Mouse (Mus musculus) heart, postnatal 14 days (tissue): ENCODE measurements around the gene Helz. TPM values are rescaled to one million over a fixed set of nuclear protein-coding genes. Genes with fewer than 3 reads are reported as not detected.

Experiments used
- DNase-seq, 2 experiments: peaks; one replicate each; pipeline ENCODE4 v3.0.0; 2021 to 2022
- intact Hi-C: fragments of 180-260 bp; cut with DNase I; formaldehyde crosslinking; loops from one replicate; pipeline ENCODE4 v1.15.1; 2025
- total RNA-seq, 2 experiments: library from RNA; stranded (reverse); gene quantifications; 2 replicates each; pipeline ENCODE4 v1.2.3; 2021

Gene Helz
- total RNA-seq, 2 experiments from 2014 or later = 28.6 to 29.6 TPM

- DNase-seq = no peak
- intact Hi-C loops = no loop called here
These were observed 44.8 kb downstream of the Helz start for GRCm38 (mm10) chr11:107592575-107592974.

GRCm38 (mm10) chr11:107597381-107597780, 49.7 kb downstream of the Helz start:
- intact Hi-C loops = no loop called here
- no peak for DNase-seq

- intact Hi-C loops = no loop called here
These were observed 58.0 kb downstream of the Helz start for GRCm38 (mm10) chr11:107605694-107606093.

GRCm38 (mm10) chr11:107613906-107614305, 66.2 kb downstream of the Helz start:
- intact Hi-C loops = no loop called here
- DNase-seq = no peak

More at GRCm38 (mm10) chr11:107605694-107606093, 58.0 kb downstream of the Helz start:
- DNase-seq = no peak

- no peak for DNase-seq
- intact Hi-C loops = no loop called here
These were observed 68.0 kb downstream of the Helz start for GRCm38 (mm10) chr11:107615696-107616095.

GRCm38 (mm10) chr11:107617976-107618375, 70.2 kb downstream of the Helz start:
- no peak for DNase-seq
- intact Hi-C loops = no loop called here

- intact Hi-C loops = no loop called here
- DNase-seq = no peak
These were observed 76.9 kb downstream of the Helz start for GRCm38 (mm10) chr11:107624661-107625060.

GRCm38 (mm10) chr11:107625746-107626145, 78.0 kb downstream of the Helz start:
- no peak for DNase-seq
- intact Hi-C loops = no loop called here

- peak; percentile 55 to 65 for DNase-seq
- intact Hi-C loops = loop anchor here (1.0 kb wide), 1 partner anchor 224 kb away; no protein-coding TSS in a partner anchor
These were observed 81.8 kb downstream of the Helz start for GRCm38 (mm10) chr11:107629504-107629903.

- intact Hi-C loops = loop anchor here (1.0 to 5.0 kb wide), 2 partner anchors 223 to 362 kb away; no protein-coding TSS in a partner anchor
- DNase-seq = no peak
These were observed 82.2 kb downstream of the Helz start for GRCm38 (mm10) chr11:107629951-107630350.

GRCm38 (mm10) chr11:107631124-107631523, 83.4 kb downstream of the Helz start:
- intact Hi-C loops = loop anchor here (5.0 kb wide), 1 partner anchor 361 kb away; no protein-coding TSS in a partner anchor
- no peak for DNase-seq

GRCm38 (mm10) chr11:107633563-107634146, 85.9 kb downstream of the Helz start:
- DNase-seq = no peak
- intact Hi-C loops = loop anchor here (5.0 kb wide), 1 partner anchor 359 kb away; no protein-coding TSS in a partner anchor

GRCm38 (mm10) chr11:107638137-107638536, 90.4 kb downstream of the Helz start:
- intact Hi-C loops = no loop called here
- no peak for DNase-seq

- intact Hi-C loops = no loop called here
- no peak for DNase-seq
These were observed 91.9 kb downstream of the Helz start for GRCm38 (mm10) chr11:107639657-107640056.

GRCm38 (mm10) chr11:107644461-107644860, 96.7 kb downstream of the Helz start:
- intact Hi-C loops = no loop called here
- DNase-seq = no peak

GRCm38 (mm10) chr11:107647330-107647729, 99.6 kb downstream of the Helz start:
- intact Hi-C loops = no loop called here
- DNase-seq = no peak

- intact Hi-C loops = no loop called here
- no peak for DNase-seq
These were observed 100.9 kb downstream of the Helz start for GRCm38 (mm10) chr11:107648668-107649067.

- no peak for DNase-seq
- intact Hi-C loops = no loop called here
These were observed 101.7 kb downstream of the Helz start for GRCm38 (mm10) chr11:107649458-107649857.

GRCm38 (mm10) chr11:107650422-107651051, 102.8 kb downstream of the Helz start:
- DNase-seq = no peak
- intact Hi-C loops = no loop called here

GRCm38 (mm10) chr11:107651391-107651790, 103.7 kb downstream of the Helz start:
- no peak for DNase-seq
- intact Hi-C loops = no loop called here

GRCm38 (mm10) chr11:107652137-107652536, 104.4 kb downstream of the Helz start:
- no peak for DNase-seq
- intact Hi-C loops = no loop called here

GRCm38 (mm10) chr11:107655538-107655937, 107.8 kb downstream of the Helz start:
- intact Hi-C loops = no loop called here

More at GRCm38 (mm10) chr11:107655538-107655937, 107.8 kb downstream of the Helz start:
- no peak for DNase-seq
